Mouse (Mus musculus) megakaryocyte, embryonic 14.5 days (primary cell): ENCODE results near the gene Ugt1a6b.

Experiments used
- FLI1 ChIP-seq: IDR thresholded peaks from 2 replicates; pipeline ENCODE4 v1.6.1; 2012; ENCODE audit warnings: low read length, inconsistent platforms, mixed read lengths
- GATA1 ChIP-seq: IDR thresholded peaks from 3 replicates; pipeline ENCODE4 v1.6.1; 2012; ENCODE audit warnings: mixed read lengths, low read length, inconsistent platforms, borderline replicate concordance

- TF ChIP-seq GATA1: no peak
- TF ChIP-seq FLI1: no peak
Observed at GRCm38 (mm10) chr1:88086125-88086524, 16.9 kb upstream of the Ugt1a6b start.
